Mouse (Mus musculus) CH12.LX (cell line): ENCODE measurements around the gene Moxd1. TPM values are rescaled to one million over a fixed set of nuclear protein-coding genes. Genes with fewer than 3 reads are reported as not detected.
"Not testable (repeated sequence)": the region's sequence is repeated elsewhere in the genome, so short reads cannot be mapped to it uniquely, and the experiment has no call there.

Experiments
- DNase-seq: peaks from one replicate; pipeline ENCODE4 v3.0.0-alpha.2; 2013; ENCODE audit errors: extremely low read depth
- H3K27ac ChIP-seq: 2 replicates; pipeline ENCODE4 v1.5.1; 2012; ENCODE audit warnings: low read depth, mild to moderate bottlenecking, control low read depth, moderate library complexity; ENCODE audit not compliant: insufficient read depth
- H3K27me3 ChIP-seq: replicated peaks from 2 replicates; pipeline ENCODE3; 2012; ENCODE audit warnings: inconsistent platforms
- H3K36me3 ChIP-seq, 2 experiments: replicated peaks in 1 of 2; 2 replicates each; pipeline versions ENCODE3 to v1.6.1; 2012; ENCODE audit warnings: inconsistent platforms in 1 of 2, low read length in 1 of 2, mild to moderate bottlenecking in 1 of 2, mixed read lengths in 1 of 2, moderate library complexity in 1 of 2; ENCODE audit not compliant: control insufficient read depth in 1 of 2, insufficient read depth in 1 of 2
- H3K4me1 ChIP-seq, 2 experiments: 2 replicates each; pipeline ENCODE4 v1.6.1; 2012; ENCODE audit warnings: inconsistent platforms in 1 of 2, moderate library complexity in 1 of 2; ENCODE audit not compliant: insufficient read depth in 2 of 2, control insufficient read depth in 1 of 2
- H3K4me2 ChIP-seq: 2 replicates; pipeline ENCODE4 v1.6.1; 2012; ENCODE audit warnings: low read depth, mild to moderate bottlenecking, control low read depth; ENCODE audit not compliant: poor library complexity, insufficient read depth, severe bottlenecking
- H3K4me3 ChIP-seq, 3 experiments: fragments of 150-350 bp in 1 of 3; sonication (generic) in 1 of 3; replicated peaks in 1 of 3; 2 replicates each; pipeline versions ENCODE3 to v1.5.1; 2011 to 2012; ENCODE audit warnings: low read depth in 2 of 3, low read length in 2 of 3, mild to moderate bottlenecking in 2 of 3, moderate library complexity in 2 of 3, control low read depth in 1 of 3, improper control_type of control experiment in 1 of 3, inconsistent platforms in 1 of 3, mixed read lengths in 1 of 3; ENCODE audit not compliant: poor library complexity in 1 of 3
- H3K79me2 ChIP-seq: replicated peaks from 2 replicates; pipeline ENCODE4 v1.6.1; 2012; ENCODE audit warnings: mild to moderate bottlenecking, moderate library complexity; ENCODE audit not compliant: control insufficient read depth, poor library complexity, insufficient read depth, severe bottlenecking; ENCODE audit errors: extremely low read depth
- H3K9ac ChIP-seq: 2 replicates; pipeline ENCODE4 v1.6.1; 2012; ENCODE audit warnings: low read depth, mild to moderate bottlenecking, control low read depth, moderate library complexity; ENCODE audit not compliant: insufficient read depth
- H3K9me3 ChIP-seq: replicated peaks from 2 replicates; pipeline ENCODE3; 2012; ENCODE audit warnings: low read length, inconsistent platforms, mixed read lengths
- BHLHE40 ChIP-seq: IDR thresholded peaks from 2 replicates; pipeline ENCODE4 v1.6.1; 2011; ENCODE audit warnings: mild to moderate bottlenecking, low read depth, low read length, improper control_type of control experiment
- CHD1 ChIP-seq: IDR thresholded peaks from 2 replicates; pipeline ENCODE4 v1.6.1; 2012; ENCODE audit warnings: low read depth, low read length, improper control_type of control experiment, inconsistent platforms
- EP300 ChIP-seq: IDR thresholded peaks from 2 replicates; pipeline ENCODE4 v1.6.1; 2011; ENCODE audit warnings: low read length, improper control_type of control experiment
- GABPA ChIP-seq: IDR thresholded peaks from 2 replicates; pipeline ENCODE4 v1.6.1; 2012; ENCODE audit warnings: low read depth, low read length, improper control_type of control experiment, inconsistent platforms; ENCODE audit not compliant: insufficient replicate concordance
- HCFC1 ChIP-seq: IDR thresholded peaks from 2 replicates; pipeline ENCODE4 v1.6.1; 2012; ENCODE audit warnings: low read depth, mild to moderate bottlenecking, inconsistent platforms, low read length, improper control_type of control experiment
- IRF4 ChIP-seq: IDR thresholded peaks from 2 replicates; pipeline ENCODE4 v1.6.1; 2014; ENCODE audit warnings: low read depth, mild to moderate bottlenecking, inconsistent platforms, low read length, improper control_type of control experiment
- JUN ChIP-seq: IDR thresholded peaks from 2 replicates; pipeline ENCODE4 v1.6.1; 2011; ENCODE audit warnings: low read depth, mild to moderate bottlenecking, low read length, improper control_type of control experiment, moderate library complexity; ENCODE audit not compliant: insufficient read depth
- JUND ChIP-seq: conservative IDR thresholded peaks from 2 replicates; pipeline ENCODE4 v1.6.1; 2011; ENCODE audit warnings: low read depth, low read length, improper control_type of control experiment
- MAFK ChIP-seq: IDR thresholded peaks from 2 replicates; pipeline ENCODE4 v1.6.1; 2011; ENCODE audit warnings: low read length, improper control_type of control experiment; ENCODE audit not compliant: insufficient replicate concordance
- MAX ChIP-seq: IDR thresholded peaks from 2 replicates; pipeline ENCODE4 v1.6.1; 2011; ENCODE audit warnings: low read length, improper control_type of control experiment
- MXI1 ChIP-seq: IDR thresholded peaks from 2 replicates; pipeline ENCODE4 v1.6.1; 2011; ENCODE audit warnings: mild to moderate bottlenecking, low read depth, low read length, improper control_type of control experiment
- MYC ChIP-seq: IDR thresholded peaks from 2 replicates; pipeline ENCODE4 v1.6.1; 2011; ENCODE audit warnings: low read depth, mild to moderate bottlenecking, improper control_type of control experiment, low read length
- NELFE ChIP-seq: IDR thresholded peaks from 2 replicates; pipeline ENCODE4 v1.6.1; 2011; ENCODE audit warnings: low read depth, low read length, improper control_type of control experiment
- POLR2A ChIP-seq: IDR thresholded peaks from 2 replicates; pipeline ENCODE4 v1.6.1; 2011; ENCODE audit warnings: low read depth, mild to moderate bottlenecking, improper control_type of control experiment, low read length
- POLR2AphosphoS2 ChIP-seq: IDR thresholded peaks from 2 replicates; pipeline ENCODE4 v1.6.1; 2011; ENCODE audit warnings: low read depth, low read length, improper control_type of control experiment
- SIN3A ChIP-seq: IDR thresholded peaks from 2 replicates; pipeline ENCODE4 v1.6.1; 2012; ENCODE audit warnings: low read length, improper control_type of control experiment, inconsistent platforms
- SMC3 ChIP-seq: IDR thresholded peaks from 2 replicates; pipeline ENCODE4 v1.6.1; 2011; ENCODE audit warnings: low read depth, low read length, improper control_type of control experiment
- TCF12 ChIP-seq: IDR thresholded peaks from 2 replicates; pipeline ENCODE4 v1.6.1; 2014; ENCODE audit warnings: low read depth, mild to moderate bottlenecking, inconsistent platforms, low read length, improper control_type of control experiment
- UBTF ChIP-seq: IDR thresholded peaks from 2 replicates; pipeline ENCODE4 v1.6.1; 2012; ENCODE audit warnings: low read depth, mild to moderate bottlenecking, inconsistent platforms, low read length, improper control_type of control experiment, moderate library complexity
- USF2 ChIP-seq: conservative IDR thresholded peaks from 2 replicates; pipeline ENCODE4 v1.6.1; 2011; ENCODE audit warnings: low read depth, low read length, improper control_type of control experiment
- dilution Hi-C: fragments of 300-500 bp; cut with MboI; formaldehyde crosslinking; loops from 2 replicates; pipeline ENCODE4 v1.14.3; 2020; ENCODE audit warnings: low sequenced_read_pairs; ENCODE audit not compliant: extremely low pct_unique_long_range_greater_than_20kb, extremely low pct_ligation_motif_present
- in situ Hi-C: fragments of 300-500 bp; cut with MboI; formaldehyde crosslinking; loops from 3 replicates; pipeline ENCODE4 v1.14.3; 2019; ENCODE audit warnings: low sequenced_read_pairs, low pct_ligation_motif_present, low pct_unique_long_range_greater_than_20kb, mixed read lengths
- polyA plus RNA-seq: library from polyadenylated mRNA; unstranded; fragments of >175 nt; gene quantifications from 2 replicates; pipeline ENCODE4 v1.2.1, GENCODE M21; 2012; ENCODE audit warnings: low read depth; ENCODE audit not compliant: insufficient read length
- total RNA-seq, 2 experiments: library from RNA; depleted of rRNA; stranded (reverse); fragments of 300-350 nt in 1 of 2; fragments of >200 nt in 1 of 2; gene quantifications; 2 replicates each; pipeline ENCODE4 v1.2.3; 2012 to 2014

The Moxd1 gene
- total and polyA plus RNA-seq, 3 experiments = not detected

DNA sequence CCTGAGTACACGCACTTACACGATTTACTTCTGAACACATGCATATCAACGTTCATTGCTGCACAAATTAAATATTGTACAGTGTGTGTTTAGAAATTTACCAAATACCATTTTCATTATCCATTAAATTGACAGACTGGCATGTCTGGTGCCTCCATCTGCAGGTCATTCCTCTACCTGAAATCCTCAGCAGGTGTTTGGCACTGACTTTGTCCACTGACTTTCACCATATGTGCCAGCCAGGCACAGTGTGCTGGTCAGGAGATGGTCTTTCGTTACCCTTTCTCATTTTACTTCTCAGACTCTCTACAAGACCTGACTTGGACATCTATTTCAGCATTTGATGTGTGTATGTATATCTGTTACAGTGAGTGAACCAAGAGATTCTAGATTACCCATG, 99.7 kb downstream of the Moxd1 start:
- in situ Hi-C loops (loop anchor here (25.0 kb wide), 1 partner anchor 361 kb away; the partner anchor contains the start of genes Taar4 and Taar5), dilution Hi-C loops (no loop called here)
- Histone ChIP-seq H3K79me2 (no peaks in the 10 kb centered on the region), H3K9ac (no peak overlapping the region), H3K36me3 (no peaks in the 10 kb centered on the region), H3K4me2 (no peak overlapping the region), H3K4me3 (no peak overlapping the region), H3K9me3 (no peaks in the 10 kb centered on the region), H3K4me1 (no peaks in the 10 kb centered on the region), H3K27ac (no peak overlapping the region), H3K27me3 (no peaks in the 10 kb centered on the region)
- DNase-seq = no peak
- TF ChIP-seq BHLHE40 = no peak
- no peak for TF ChIP-seq MAX
- TF ChIP-seq HCFC1 = no peak
- TF ChIP-seq UBTF = no peak
- TF ChIP-seq EP300 = no peak
- TF ChIP-seq SIN3A = no peak
- no peak for TF ChIP-seq MXI1
- TF ChIP-seq POLR2AphosphoS2 = no peak
- TF ChIP-seq JUN = no peak
- no peak for TF ChIP-seq USF2
- TF ChIP-seq CHD1 = no peak
- no peak for TF ChIP-seq IRF4
- no peak for TF ChIP-seq MYC
- TF ChIP-seq JUND = no peak
- no peak for TF ChIP-seq MAFK
- TF ChIP-seq NELFE = no peak
- TF ChIP-seq GABPA = no peak
- TF ChIP-seq POLR2A = no peak
- TF ChIP-seq SMC3 = no peak
- TF ChIP-seq TCF12 = no peak

DNA sequence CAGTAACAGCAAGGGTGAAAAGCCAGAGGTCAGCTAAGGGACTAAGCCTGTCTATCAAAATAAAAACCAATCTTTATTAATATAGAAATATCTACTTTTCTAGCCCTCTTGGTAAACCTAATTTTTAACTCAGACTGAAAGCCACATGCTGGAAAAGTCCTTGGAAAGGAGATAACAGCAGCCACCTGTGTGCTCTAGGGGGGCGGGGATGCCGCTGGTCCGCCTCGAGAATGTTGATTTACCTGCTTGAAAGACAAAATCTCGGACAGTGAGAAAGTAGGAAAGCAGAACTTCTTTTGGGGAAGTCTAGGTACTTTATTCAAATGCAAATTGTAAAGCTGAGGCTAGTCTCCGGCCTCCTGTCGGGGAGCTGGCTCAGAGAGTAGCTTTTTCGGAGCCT, 103.9 kb downstream of the Moxd1 start:
- H3K9me3 ChIP-seq, H3K4me3 ChIP-seq, in situ Hi-C loops, H3K36me3 ChIP-seq, H3K9ac ChIP-seq, H3K4me2 ChIP-seq, dilution Hi-C loops, H3K4me1 ChIP-seq, H3K27me3 ChIP-seq, H3K79me2 ChIP-seq, H3K27ac ChIP-seq, DNase-seq: not testable (repeated sequence)
